Mouse (Mus musculus) limb, embryonic 14.5 days (tissue): Measurements from ENCODE around the gene Nploc4. TPM values are rescaled to one million over a fixed set of nuclear protein-coding genes. Genes with fewer than 3 reads are reported as not detected.

Experiments
- ATAC-seq: fragments of 200-750 bp; cut with Nextera tagmentation; 2 replicates; pipeline ENCODE4 v1.8.0; 2017; ENCODE audit warnings: low read depth, moderate number of reproducible peaks, moderate TSS enrichment; ENCODE audit not compliant: low FRiP score
- DNase-seq: peaks from one replicate; pipeline ENCODE4 v3.0.0-alpha.2; 2015; ENCODE audit warnings: low spot score
- H3K27ac ChIP-seq: fragments of 300-500 bp; sonication (generic); replicated peaks from 2 replicates; pipeline ENCODE4 v1.5.1; 2014; ENCODE audit warnings: low read depth, mild to moderate bottlenecking, low read length, moderate library complexity, mixed read lengths
- H3K27me3 ChIP-seq: fragments of 300-500 bp; sonication (generic); 2 replicates; pipeline ENCODE4 v1.6.1; 2014; ENCODE audit warnings: low read length, mixed read lengths; ENCODE audit not compliant: control insufficient read depth, insufficient read depth
- H3K36me3 ChIP-seq: fragments of 300-500 bp; sonication (generic); 2 replicates; pipeline ENCODE4 v1.6.1; 2014; ENCODE audit warnings: mild to moderate bottlenecking, low read length, moderate library complexity, mixed read lengths; ENCODE audit not compliant: control insufficient read depth, insufficient read depth
- H3K4me1 ChIP-seq: fragments of 300-500 bp; sonication (generic); 2 replicates; pipeline ENCODE4 v1.6.1; 2014; ENCODE audit warnings: antibody characterized with exemption, low read length, mixed read lengths; ENCODE audit not compliant: control insufficient read depth, insufficient read depth
- H3K4me2 ChIP-seq: fragments of 300-500 bp; sonication (generic); replicated peaks from 2 replicates; pipeline ENCODE4 v1.6.1; 2014; ENCODE audit warnings: low read depth, mild to moderate bottlenecking, low read length, moderate library complexity; ENCODE audit not compliant: severe bottlenecking
- H3K4me3 ChIP-seq: fragments of 300-500 bp; sonication (generic); replicated peaks from 2 replicates; pipeline ENCODE4 v1.5.1; 2014; ENCODE audit warnings: low read length
- H3K9ac ChIP-seq: fragments of 300-500 bp; sonication (generic); 2 replicates; pipeline ENCODE4 v1.6.1; 2014; ENCODE audit warnings: mild to moderate bottlenecking, low read depth, low read length, moderate library complexity; ENCODE audit not compliant: severe bottlenecking
- H3K9me3 ChIP-seq: fragments of 300-500 bp; sonication (generic); 2 replicates; pipeline ENCODE4 v1.6.1; 2016; ENCODE audit warnings: low read length; ENCODE audit not compliant: control insufficient read depth
- POLR2A ChIP-seq: fragments of 200-500 bp; IDR thresholded peaks from 2 replicates; pipeline ENCODE4 v1.8.0; 2012; ENCODE audit warnings: inconsistent platforms, mild to moderate bottlenecking, moderate library complexity, borderline replicate concordance; ENCODE audit not compliant: insufficient read depth, insufficient read length; ENCODE audit errors: extremely low read depth
- WGBS: fragments of 180-500 bp; shearing (Covaris S2); extraction: QIAGEN DNeasy Blood & Tissue Kit; methylation state at CpG from one replicate; pipeline ENCODE4 v1.1.7; 2014; 5-methylcytosine and 5-hydroxymethylcytosine counted together
- polyA plus RNA-seq, 2 experiments: library from polyadenylated mRNA; depleted of rRNA in 1 of 2; stranded (reverse) in 1 of 2; unstranded in 1 of 2; fragments of >200 nt; fragmentation: Nextera tagmentation in 1 of 2; extraction: Ambion mirVana in 1 of 2; gene quantifications; 2 replicates each; pipeline versions ENCODE4 v1.2.1 to v1.2.3; 2012 to 2014

Nploc4 gene
- polyA plus RNA-seq, 2 experiments = 38.8 to 51.5 TPM

DNA sequence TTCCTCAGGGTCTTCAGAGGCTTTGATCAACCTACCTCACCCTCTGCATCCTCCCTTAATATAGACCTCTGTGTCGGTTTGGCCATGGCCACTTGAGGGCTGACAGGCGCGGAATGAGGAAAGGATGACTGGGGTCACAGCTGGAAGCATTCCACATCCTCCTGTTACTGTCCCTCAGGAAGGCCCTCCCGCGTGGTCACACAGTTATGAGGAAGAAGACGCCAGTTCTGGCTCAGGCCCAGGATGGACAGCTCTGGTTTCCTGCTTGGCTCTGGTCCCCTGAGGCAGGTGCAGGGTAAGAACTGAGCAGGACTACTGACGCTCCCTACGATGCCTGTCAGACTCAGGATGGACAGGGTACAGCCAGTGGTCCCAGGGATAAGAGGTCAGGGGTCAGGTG lies 77.4 kb downstream of the Nploc4 start:
- no peak overlapping the region for H3K4me2 ChIP-seq
- no peak for ATAC-seq
- no peak overlapping the region for H3K27ac ChIP-seq
- H3K4me3 ChIP-seq = no peak overlapping the region
- peak; percentile 50 for DNase-seq
- H3K9ac ChIP-seq = no peak overlapping the region
- no peak for TF ChIP-seq POLR2A
- peaks cover 24% of the 10 kb centered on the region for H3K4me1 ChIP-seq
- H3K9me3 ChIP-seq = no peaks in the 10 kb centered on the region
- WGBS = 52% methylated on average over 8 of the region's 8 CpGs
- no peaks in the 10 kb centered on the region for H3K36me3 ChIP-seq
- H3K27me3 ChIP-seq = no peaks in the 10 kb centered on the region

GRCm38 (mm10) chr11:120359391-120359790 lies 78.1 kb downstream of the Nploc4 start:
- 71% methylated on average over 6 of the region's 6 CpGs for WGBS
- Histone ChIP-seq H3K4me3 (no peak overlapping the region), H3K27me3 (no peaks in the 10 kb centered on the region), H3K9me3 (no peaks in the 10 kb centered on the region), H3K36me3 (no peaks in the 10 kb centered on the region), H3K4me2 (no peak overlapping the region), H3K4me1 (peaks cover 24% of the 10 kb centered on the region), H3K9ac (no peak overlapping the region), H3K27ac (no peak overlapping the region)
- DNase-seq (no peak), ATAC-seq (no peak)
- TF ChIP-seq POLR2A = no peak

DNA sequence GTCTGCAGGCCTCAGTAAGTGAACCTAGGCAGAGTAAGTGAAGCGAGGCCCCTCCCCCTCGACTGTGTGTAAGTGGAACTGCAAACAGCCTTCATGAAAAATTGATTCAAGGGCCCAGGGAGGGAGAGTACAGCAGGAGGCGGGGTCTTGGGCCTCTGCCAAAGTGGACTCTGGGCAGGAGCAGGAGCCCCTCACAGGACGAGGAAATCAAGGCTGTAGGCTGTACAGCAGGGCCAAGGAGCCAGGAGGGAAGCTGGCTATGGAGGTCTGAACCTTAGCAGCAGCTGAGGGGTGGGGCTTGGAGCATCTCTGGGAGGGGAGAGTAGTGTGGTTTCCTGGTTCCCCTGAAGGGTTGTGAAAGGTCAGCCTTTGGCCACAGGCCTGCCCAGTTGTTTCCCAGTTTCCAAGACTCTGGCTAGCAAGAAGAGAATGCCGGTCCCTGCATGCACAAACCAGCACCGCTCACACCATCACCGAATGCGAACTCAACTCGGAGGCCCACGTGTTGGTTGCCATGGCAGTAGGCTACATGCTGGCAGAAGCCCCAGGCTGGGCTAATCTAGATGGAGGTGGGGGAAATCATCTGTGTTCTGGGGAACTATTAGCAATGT lies 79.6 kb downstream of the Nploc4 start:
- ATAC-seq (peak; percentile 72), DNase-seq (peak; percentile 83)
- H3K4me2 ChIP-seq = peak overlapping the region; percentile 35
- no peaks in the 10 kb centered on the region for H3K36me3 ChIP-seq
- 10% methylated on average over 10 of the region's 10 CpGs for WGBS
- TF ChIP-seq POLR2A = no peak
- H3K27me3 ChIP-seq = no peaks in the 10 kb centered on the region
- no peaks in the 10 kb centered on the region for H3K9me3 ChIP-seq
- H3K4me3 ChIP-seq = no peak overlapping the region
- peaks cover 28% of the 10 kb centered on the region for H3K4me1 ChIP-seq
- H3K9ac ChIP-seq = no peak overlapping the region
- H3K27ac ChIP-seq = peak overlapping the region; percentile 86

DNA sequence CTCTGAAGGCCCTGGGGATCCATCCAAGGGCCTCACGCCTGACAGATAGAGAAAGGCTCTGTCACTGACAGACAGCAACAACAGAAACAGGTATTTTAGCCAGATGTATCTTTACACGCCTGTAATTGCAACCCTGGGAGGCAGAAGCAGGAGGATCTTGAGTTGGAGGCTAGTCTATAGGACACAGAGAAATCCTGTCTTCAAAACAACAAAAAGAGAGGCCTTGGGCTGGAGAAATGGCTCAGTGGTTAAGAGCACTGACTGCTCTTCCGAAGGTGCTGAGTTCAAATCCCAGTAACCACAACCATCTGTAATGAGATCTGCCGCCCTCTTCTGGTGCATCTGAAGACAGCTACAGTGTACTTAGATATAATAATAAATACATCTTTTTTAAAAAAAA lies 80.6 kb downstream of the Nploc4 start:
- no peaks in the 10 kb centered on the region for H3K9me3 ChIP-seq
- 90% methylated on average over 4 of the region's 4 CpGs for WGBS
- no peak overlapping the region for H3K9ac ChIP-seq
- ATAC-seq (no peak), DNase-seq (no peak)
- H3K4me2 ChIP-seq = no peak overlapping the region
- H3K27me3 ChIP-seq = no peaks in the 10 kb centered on the region
- no peak for TF ChIP-seq POLR2A
- H3K4me1 ChIP-seq = peaks cover 32% of the 10 kb centered on the region
- no peak overlapping the region for H3K4me3 ChIP-seq
- no peaks in the 10 kb centered on the region for H3K36me3 ChIP-seq
- H3K27ac ChIP-seq = peak overlapping the region; percentile 86; the same call in 1 of the 2 replicates

GRCm38 (mm10) chr11:120356319-120356840 lies 81.1 kb downstream of the Nploc4 start:
- WGBS = 80% methylated on average over 15 of the region's 15 CpGs
- TF ChIP-seq POLR2A = no peak
- Histone ChIP-seq H3K4me2 (no peak overlapping the region), H3K9me3 (no peaks in the 10 kb centered on the region), H3K4me3 (no peak overlapping the region), H3K9ac (no peak overlapping the region), H3K27me3 (no peaks in the 10 kb centered on the region), H3K36me3 (no peaks in the 10 kb centered on the region), H3K27ac (no peak overlapping the region), H3K4me1 (peaks cover 36% of the 10 kb centered on the region)
- DNase-seq (no peak), ATAC-seq (no peak)
